Mouse (Mus musculus): ENCODE data around the gene St8sia1. TPM values are rescaled to one million over a fixed set of nuclear protein-coding genes. Genes with fewer than 3 reads are reported as not detected.
A peak's percentile ranks its signal among the peaks of the same experiment; 100 is the strongest.

St8sia1 gene
- polyA plus RNA-seq, 1 experiment from 2014 or later = 3.7 TPM

DNA sequence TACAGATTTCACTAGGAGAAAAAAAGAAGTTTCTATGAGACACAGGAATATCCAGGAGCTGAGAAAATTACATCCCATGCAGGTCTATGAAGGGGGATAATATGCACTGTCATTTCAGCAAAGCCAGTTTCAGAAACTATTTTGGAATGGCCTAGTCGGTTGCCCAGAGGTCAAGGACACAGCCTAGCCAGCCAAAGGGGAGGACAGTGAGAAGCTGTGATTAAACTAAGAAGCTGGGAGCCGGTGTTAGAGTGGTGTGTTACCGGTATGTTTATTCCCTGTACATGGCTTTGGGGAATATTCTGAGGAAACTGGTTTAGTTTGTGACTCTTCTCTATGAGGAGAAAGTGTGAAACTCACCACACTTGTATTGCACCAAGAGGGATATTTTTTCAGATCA, 68.9 kb downstream of the St8sia1 start:
- Histone ChIP-seq H3K4me3 (no peak overlapping the region), H3K4me2 (no peak overlapping the region), H3K9me3 (replicated peaks) (no peaks in the 10 kb centered on the region), H3K9ac (no peak overlapping the region), H3K27me3 (replicated peaks) (no peaks in the 10 kb centered on the region), H3K36me3 (no peaks in the 10 kb centered on the region), H3K27ac (ENCODE audit: poor library complexity, severe bottlenecking) (no peak overlapping the region), H3K4me1 (replicated peaks) (no peaks in the 10 kb centered on the region)
- 68% methylated on average over 3 of the region's 3 CpGs for WGBS
- no peak for ATAC-seq (ENCODE audit: insufficient number of reproducible peaks, low FRiP score)

- ATAC-seq (ENCODE audit: insufficient number of reproducible peaks, low FRiP score) = no peak
- Histone ChIP-seq H3K4me2 (no peak overlapping the region), H3K9ac (no peak overlapping the region), H3K27me3 (replicated peaks) (no peaks in the 10 kb centered on the region), H3K4me3 (no peak overlapping the region), H3K36me3 (no peaks in the 10 kb centered on the region), H3K4me1 (replicated peaks) (0 out of 2 replicates have a peak, but pooled peaks cover 3% of the 10 kb centered on the region), H3K27ac (ENCODE audit: poor library complexity, severe bottlenecking) (no peak overlapping the region), H3K9me3 (replicated peaks) (no peaks in the 10 kb centered on the region)
- WGBS = 84% methylated on average over 4 of the region's 4 CpGs
Measured at GRCm38 (mm10) chr6:142893716-142894115, 70.5 kb downstream of the St8sia1 start.

GRCm38 (mm10) chr6:142890321-142890720, 73.9 kb downstream of the St8sia1 start:
- no peaks in the 10 kb centered on the region for H3K36me3 ChIP-seq
- no peak overlapping the region for H3K4me2 ChIP-seq
- no peak overlapping the region for H3K9ac ChIP-seq
- no peak for ATAC-seq (ENCODE audit: insufficient number of reproducible peaks, low FRiP score)
- no peak overlapping the region for H3K27ac ChIP-seq (ENCODE audit: poor library complexity, severe bottlenecking)
- 84% methylated on average over 6 of the region's 6 CpGs for WGBS
- H3K27me3 ChIP-seq (replicated peaks) = no peaks in the 10 kb centered on the region
- H3K4me1 ChIP-seq (replicated peaks) = 0 out of 2 replicates have a peak, but pooled peaks cover 3% of the 10 kb centered on the region
- no peak overlapping the region for H3K4me3 ChIP-seq
- H3K9me3 ChIP-seq (replicated peaks) = no peaks in the 10 kb centered on the region

GRCm38 (mm10) chr6:142888970-142889740, 75.1 kb downstream of the St8sia1 start:
- WGBS = 85% methylated on average over 9 of the region's 9 CpGs
- H3K9me3 ChIP-seq (replicated peaks) = no peaks in the 10 kb centered on the region
- H3K27ac ChIP-seq (ENCODE audit: poor library complexity, severe bottlenecking) = no peak overlapping the region
- no peak overlapping the region for H3K9ac ChIP-seq
- H3K36me3 ChIP-seq = no peaks in the 10 kb centered on the region
- no peak overlapping the region for H3K4me3 ChIP-seq
- H3K4me2 ChIP-seq = no peak overlapping the region
- ATAC-seq (ENCODE audit: insufficient number of reproducible peaks, low FRiP score) = no peak
- no peaks in the 10 kb centered on the region for H3K27me3 ChIP-seq (replicated peaks)
- H3K4me1 ChIP-seq (replicated peaks) = 0 out of 2 replicates have a peak, but pooled peaks cover 3% of the 10 kb centered on the region

DNA sequence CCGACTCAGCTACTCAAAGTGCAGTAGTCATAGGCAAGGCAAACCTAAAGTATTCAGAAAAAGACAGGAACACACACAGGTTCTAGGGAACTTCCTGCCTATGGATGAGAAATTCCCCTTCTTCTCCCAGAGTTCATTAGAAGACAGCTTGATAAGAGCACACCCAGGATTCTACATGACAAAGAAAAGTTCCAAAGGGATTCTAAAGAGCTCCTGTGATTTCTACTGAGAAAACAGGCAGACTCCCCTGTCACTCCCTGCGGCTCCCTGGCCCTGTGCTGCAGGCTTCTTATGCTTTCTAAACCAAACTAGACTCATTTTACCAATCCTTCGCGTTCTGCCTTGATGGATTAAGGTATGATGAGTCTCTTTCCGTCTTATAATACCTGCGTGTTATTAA, 75.9 kb downstream of the St8sia1 start:
- Histone ChIP-seq H3K4me3 (no peak overlapping the region), H3K36me3 (no peaks in the 10 kb centered on the region), H3K4me2 (no peak overlapping the region), H3K4me1 (replicated peaks) (0 out of 2 replicates have a peak, but pooled peaks cover 3% of the 10 kb centered on the region), H3K9ac (no peak overlapping the region), H3K27me3 (replicated peaks) (no peaks in the 10 kb centered on the region), H3K9me3 (replicated peaks) (no peaks in the 10 kb centered on the region), H3K27ac (ENCODE audit: poor library complexity, severe bottlenecking) (no peak overlapping the region)
- 80% methylated on average over 6 of the region's 6 CpGs for WGBS
- no peak for ATAC-seq (ENCODE audit: insufficient number of reproducible peaks, low FRiP score)

- H3K9me3 ChIP-seq (replicated peaks) = no peaks in the 10 kb centered on the region
- H3K4me2 ChIP-seq = no peak overlapping the region
- ATAC-seq (ENCODE audit: insufficient number of reproducible peaks, low FRiP score) = no peak
- 0 out of 2 replicates have a peak, but pooled peaks cover 3% of the 10 kb centered on the region for H3K4me1 ChIP-seq (replicated peaks)
- H3K4me3 ChIP-seq = no peak overlapping the region
- no peaks in the 10 kb centered on the region for H3K36me3 ChIP-seq
- H3K27me3 ChIP-seq (replicated peaks) = no peaks in the 10 kb centered on the region
- no peak overlapping the region for H3K9ac ChIP-seq
- H3K27ac ChIP-seq (ENCODE audit: poor library complexity, severe bottlenecking) = no peak overlapping the region
- WGBS = 71% methylated on average over 1 of the region's 1 CpGs
Measured at GRCm38 (mm10) chr6:142887375-142887774, 76.9 kb downstream of the St8sia1 start.

GRCm38 (mm10) chr6:142885364-142886154, 78.7 kb downstream of the St8sia1 start:
- H3K9me3 ChIP-seq (replicated peaks) = no peaks in the 10 kb centered on the region
- no peak overlapping the region for H3K27ac ChIP-seq (ENCODE audit: poor library complexity, severe bottlenecking)
- H3K4me2 ChIP-seq = no peak overlapping the region
- ATAC-seq (ENCODE audit: insufficient number of reproducible peaks, low FRiP score) = 0 out of 2 replicates have a peak, but pooled peaks have one; percentile 4
- H3K36me3 ChIP-seq = no peaks in the 10 kb centered on the region
- no peaks in the 10 kb centered on the region for H3K27me3 ChIP-seq (replicated peaks)
- no peak overlapping the region for H3K4me3 ChIP-seq
- H3K4me1 ChIP-seq (replicated peaks) = 0 out of 2 replicates have a peak, but pooled peaks cover 3% of the 10 kb centered on the region
- 74% methylated on average over 11 of the region's 11 CpGs for WGBS
- H3K9ac ChIP-seq = no peak overlapping the region

DNA sequence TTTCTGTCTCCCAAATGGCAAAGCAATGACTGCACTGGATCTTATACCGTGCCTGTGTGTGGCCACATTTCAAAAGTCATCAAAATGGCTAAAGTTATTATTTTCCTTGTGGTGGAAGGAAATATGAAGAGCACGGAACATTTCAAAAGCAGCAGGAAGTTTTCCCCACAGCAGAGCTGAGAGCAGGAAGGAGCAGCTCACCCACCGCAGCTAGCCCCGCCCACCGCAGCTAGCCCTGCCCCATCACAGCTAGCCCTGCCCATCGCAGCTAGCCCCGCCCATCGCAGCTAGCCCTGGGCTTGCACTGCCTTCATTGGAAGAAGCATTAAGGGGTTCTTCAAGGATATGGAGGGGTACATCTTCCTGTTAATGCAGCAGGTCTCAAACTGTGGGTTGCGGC, 80.1 kb downstream of the St8sia1 start:
- no peak for ATAC-seq (ENCODE audit: insufficient number of reproducible peaks, low FRiP score)
- H3K36me3 ChIP-seq = no peaks in the 10 kb centered on the region
- H3K9me3 ChIP-seq (replicated peaks) = no peaks in the 10 kb centered on the region

DNA sequence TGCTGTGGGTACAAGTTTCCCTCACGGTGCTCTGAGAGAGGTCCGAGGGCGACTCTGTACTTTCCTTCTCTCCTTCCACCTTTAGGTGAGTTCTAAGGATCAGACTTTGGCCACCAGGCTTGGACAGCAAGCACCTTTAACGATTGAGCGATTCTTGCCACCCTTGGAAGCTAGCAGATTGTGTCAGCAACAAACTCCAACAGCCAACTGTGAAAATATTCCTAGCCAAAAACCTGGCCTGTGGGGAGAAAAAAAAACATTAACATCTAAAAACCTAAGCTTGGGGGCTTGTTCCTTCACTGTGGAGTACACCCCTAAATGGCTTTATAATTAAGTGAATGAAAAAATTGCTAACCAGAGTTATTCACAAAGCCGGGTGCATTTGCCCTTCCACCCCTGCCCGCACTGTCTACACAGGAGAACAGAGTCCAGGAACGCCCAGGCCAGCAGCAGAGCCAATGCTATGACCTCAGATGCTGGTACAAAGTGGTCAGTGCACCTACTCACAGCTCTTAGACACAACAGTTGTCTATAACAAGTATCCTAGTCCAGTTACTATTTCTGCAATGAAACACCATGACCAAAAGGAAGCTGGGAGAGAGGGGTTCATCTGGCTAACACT, 83.3 kb downstream of the St8sia1 start:
- H3K4me1 ChIP-seq (replicated peaks) = peaks cover 34% of the 10 kb centered on the region
- no peaks in the 10 kb centered on the region for H3K27me3 ChIP-seq (replicated peaks)
- 93% methylated on average over 8 of the region's 8 CpGs for WGBS
- H3K27ac ChIP-seq (ENCODE audit: poor library complexity, severe bottlenecking) = no peak overlapping the region
- no peak overlapping the region for H3K9ac ChIP-seq
- H3K36me3 ChIP-seq = no peaks in the 10 kb centered on the region
- no peak overlapping the region for H3K4me2 ChIP-seq
- ATAC-seq (ENCODE audit: insufficient number of reproducible peaks, low FRiP score) = no peak
- H3K9me3 ChIP-seq (replicated peaks) = no peaks in the 10 kb centered on the region
- no peak overlapping the region for H3K4me3 ChIP-seq

More for the DNA sequence above, 80.1 kb downstream of the St8sia1 start:
- H3K27me3 ChIP-seq (replicated peaks) = no peaks in the 10 kb centered on the region
- no peak overlapping the region for H3K9ac ChIP-seq
- 51% methylated on average over 9 of the region's 9 CpGs for WGBS
- peaks cover 10% of the 10 kb centered on the region for H3K4me1 ChIP-seq (replicated peaks)
- H3K27ac ChIP-seq (ENCODE audit: poor library complexity, severe bottlenecking) = no peak overlapping the region
- no peak overlapping the region for H3K4me3 ChIP-seq
- no peak overlapping the region for H3K4me2 ChIP-seq

- ATAC-seq (ENCODE audit: insufficient number of reproducible peaks, low FRiP score) = peak; percentile 82
- no peak overlapping the region for H3K9ac ChIP-seq
Measured at GRCm38 (mm10) chr6:142878744-142879701, 85.2 kb downstream of the St8sia1 start.

More at GRCm38 (mm10) chr6:142878744-142879701, 85.2 kb downstream of the St8sia1 start:
- Histone ChIP-seq H3K4me2 (peak overlapping the region; percentile 63), H3K36me3 (no peaks in the 10 kb centered on the region), H3K9me3 (replicated peaks) (no peaks in the 10 kb centered on the region), H3K4me3 (0 out of 2 replicates have a peak overlapping the region, but pooled peaks have one; percentile 21), H3K27ac (ENCODE audit: poor library complexity, severe bottlenecking) (peak overlapping the region; percentile 52), H3K27me3 (replicated peaks) (no peaks in the 10 kb centered on the region), H3K4me1 (replicated peaks) (peaks cover 34% of the 10 kb centered on the region)
- WGBS = 6% methylated on average over 15 of the region's 15 CpGs

Measured in heart, embryonic 12.5 days (tissue).